Mouse (Mus musculus) liver, adult 2 months (tissue): Measurements from ENCODE around the gene Fkbp6. TPM values are rescaled to one million over a fixed set of nuclear protein-coding genes. Genes with fewer than 3 reads are reported as not detected.

ENCODE experiments used
- DNase-seq: peaks from one replicate; pipeline ENCODE4 v3.0.0-alpha.2; 2011; ENCODE audit warnings: low read depth, low spot score; ENCODE audit errors: extremely low read depth
- H3K27ac ChIP-seq: fragments of 200-500 bp; replicated peaks from 2 replicates; pipeline ENCODE4 v1.5.1; 2012; ENCODE audit warnings: low read depth, mild to moderate bottlenecking, control low read depth, inconsistent platforms, low read length; ENCODE audit not compliant: insufficient read depth
- H3K27me3 ChIP-seq: fragments of 200-500 bp; 2 replicates; pipeline ENCODE4 v1.6.1; 2012; ENCODE audit warnings: mild to moderate bottlenecking, moderate library complexity, low read length, inconsistent platforms; ENCODE audit not compliant: control insufficient read depth, insufficient read depth
- H3K36me3 ChIP-seq: fragments of 200-500 bp; 2 replicates; pipeline ENCODE4 v1.6.1; 2012; ENCODE audit warnings: low read length, inconsistent platforms; ENCODE audit not compliant: control insufficient read depth, insufficient read depth
- H3K4me1 ChIP-seq: fragments of 200-500 bp; 2 replicates; pipeline ENCODE4 v1.6.1; 2011; ENCODE audit warnings: low read length; ENCODE audit not compliant: control insufficient read depth, insufficient read depth
- H3K4me3 ChIP-seq: fragments of 200-500 bp; 2 replicates; pipeline ENCODE4 v1.5.1; 2011; ENCODE audit warnings: low read depth, mild to moderate bottlenecking, control low read depth, low read length, moderate library complexity; ENCODE audit not compliant: insufficient read depth
- H3K79me2 ChIP-seq: fragments of 200-500 bp; 2 replicates; pipeline ENCODE4 v1.6.1; 2012; ENCODE audit warnings: inconsistent platforms, mild to moderate bottlenecking, low read length, moderate library complexity; ENCODE audit not compliant: control insufficient read depth, insufficient read depth
- H3K9ac ChIP-seq: fragments of 200-500 bp; 2 replicates; pipeline ENCODE4 v1.6.1; 2012; ENCODE audit warnings: low read depth, mild to moderate bottlenecking, control low read depth, inconsistent platforms, low read length
- CTCF ChIP-seq: fragments of 200-500 bp; IDR thresholded peaks from 2 replicates; pipeline ENCODE4 v1.5.1; 2011; ENCODE audit warnings: low read depth, low read length, control low read depth
- POLR2A ChIP-seq: fragments of 200-500 bp; IDR thresholded peaks from 2 replicates; pipeline ENCODE4 v1.6.1; 2011; ENCODE audit warnings: low read length, control low read depth; ENCODE audit not compliant: insufficient read depth; ENCODE audit errors: extremely low read depth
- WGBS: fragments of 180-500 bp; shearing (Covaris S2); methylation state at CpG from one replicate; pipeline ENCODE4 v1.1.7; 2018; 5-methylcytosine and 5-hydroxymethylcytosine counted together
- polyA plus RNA-seq: library from polyadenylated mRNA; depleted of rRNA; stranded (reverse); fragments of >200 nt; gene quantifications from 2 replicates; pipeline ENCODE4 v1.2.3, GENCODE M21; 2012; rRNA removed
- total RNA-seq: library from RNA; depleted of rRNA; stranded (reverse); fragments of >200 nt; gene quantifications from 2 replicates; pipeline ENCODE4 v1.2.3, GENCODE M21; 2014; rRNA removed

The Fkbp6 gene
- total and polyA plus RNA-seq, 2 experiments: not detected

GRCm38 (mm10) chr5:135247337-135247736 lies 102.5 kb downstream of the Fkbp6 start:
- DNase-seq: no peak
- Histone ChIP-seq H3K4me1 (peaks cover 5% of the 10 kb centered on the region; the same call in 1 of the 2 replicates), H3K27me3 (peaks cover 13% of the 10 kb centered on the region), H3K79me2 (no peaks in the 10 kb centered on the region), H3K4me3 (no peak overlapping the region), H3K36me3 (peaks cover 16% of the 10 kb centered on the region), H3K9ac (no peak overlapping the region), H3K27ac (no peak overlapping the region)
- 77% methylated on average over 9 of the region's 9 CpGs for WGBS
- TF ChIP-seq POLR2A: no peak
- TF ChIP-seq CTCF: no peak

DNA sequence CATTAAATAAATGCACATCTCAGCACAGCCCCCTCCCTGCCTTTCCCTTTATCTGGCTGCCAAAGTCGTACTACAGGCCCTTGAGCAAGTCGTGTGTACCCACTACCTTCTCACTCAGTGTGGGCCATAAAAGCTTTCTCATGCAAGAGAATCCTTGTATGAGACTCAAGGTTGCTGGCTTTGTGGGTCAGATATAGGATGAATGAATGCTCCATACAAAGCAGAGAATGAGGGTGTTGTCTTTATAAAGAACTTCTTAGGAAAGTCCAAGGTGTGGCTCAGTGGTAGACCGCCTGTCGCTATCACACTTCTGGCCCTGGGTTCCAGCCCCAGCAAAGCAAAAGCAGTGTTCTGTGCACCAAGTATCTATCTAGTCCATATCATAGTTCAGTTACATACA lies 103.3 kb downstream of the Fkbp6 start:
- peaks cover 5% of the 10 kb centered on the region; the same call in 1 of the 2 replicates for H3K4me1 ChIP-seq
- no peak overlapping the region for H3K4me3 ChIP-seq
- H3K9ac ChIP-seq: no peak overlapping the region
- peaks cover 19% of the 10 kb centered on the region for H3K36me3 ChIP-seq
- WGBS: 82% methylated on average over 4 of the region's 4 CpGs
- no peak for TF ChIP-seq POLR2A
- no peak for TF ChIP-seq CTCF
- no peak overlapping the region for H3K27ac ChIP-seq
- no peak for DNase-seq
- peaks cover 13% of the 10 kb centered on the region for H3K27me3 ChIP-seq
- no peaks in the 10 kb centered on the region for H3K79me2 ChIP-seq

GRCm38 (mm10) chr5:135243166-135243565 lies 106.7 kb downstream of the Fkbp6 start:
- H3K27ac ChIP-seq: no peak overlapping the region
- TF ChIP-seq CTCF (no peak), POLR2A (no peak)
- H3K4me3 ChIP-seq: no peak overlapping the region
- H3K27me3 ChIP-seq: no peaks in the 10 kb centered on the region
- WGBS: 97% methylated on average over 1 of the region's 1 CpGs
- no peaks in the 10 kb centered on the region for H3K4me1 ChIP-seq
- no peak overlapping the region for H3K9ac ChIP-seq
- H3K79me2 ChIP-seq: no peaks in the 10 kb centered on the region
- DNase-seq: no peak
- H3K36me3 ChIP-seq: peaks cover 49% of the 10 kb centered on the region

DNA sequence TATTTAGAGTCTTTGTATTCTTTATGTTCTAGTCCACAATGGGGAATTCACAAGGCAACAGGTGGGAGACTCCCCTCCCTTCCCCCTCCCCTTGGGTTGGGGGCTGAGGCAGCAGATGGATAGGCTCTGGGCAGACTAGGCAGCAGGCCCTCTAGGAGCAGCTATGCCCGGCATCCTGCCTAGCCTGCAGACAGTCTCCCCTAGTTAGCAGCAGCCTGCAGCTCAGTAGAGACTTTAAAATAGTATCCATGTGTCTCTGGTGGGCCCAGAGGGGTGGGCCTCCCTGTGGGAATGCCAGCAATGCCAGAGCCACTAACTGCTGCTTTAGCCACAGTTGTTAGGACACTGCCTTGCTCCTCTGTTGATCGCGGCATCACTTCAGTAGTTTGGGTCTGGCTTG lies 107.2 kb downstream of the Fkbp6 start:
- H3K27ac ChIP-seq: no peak overlapping the region
- no peaks in the 10 kb centered on the region for H3K4me1 ChIP-seq
- WGBS: 93% methylated on average over 3 of the region's 3 CpGs
- no peak overlapping the region for H3K4me3 ChIP-seq
- no peak overlapping the region for H3K9ac ChIP-seq
- no peaks in the 10 kb centered on the region for H3K79me2 ChIP-seq
- TF ChIP-seq CTCF (no peak), POLR2A (no peak)
- DNase-seq: no peak
- peaks cover 53% of the 10 kb centered on the region for H3K36me3 ChIP-seq
- H3K27me3 ChIP-seq: no peaks in the 10 kb centered on the region

- H3K36me3 ChIP-seq: peaks cover 58% of the 10 kb centered on the region
- no peaks in the 10 kb centered on the region for H3K27me3 ChIP-seq
- H3K27ac ChIP-seq: no peak overlapping the region
- TF ChIP-seq CTCF (no peak), POLR2A (no peak)
- no peak overlapping the region for H3K4me3 ChIP-seq
- no peaks in the 10 kb centered on the region for H3K4me1 ChIP-seq
- peak; percentile 20 for DNase-seq
- WGBS: 68% methylated on average over 12 of the region's 12 CpGs
- no peaks in the 10 kb centered on the region for H3K79me2 ChIP-seq
- H3K9ac ChIP-seq: no peak overlapping the region
Measured at GRCm38 (mm10) chr5:135242136-135242535, 107.7 kb downstream of the Fkbp6 start.

Other genes starting within 250 kb of the Fkbp6 start
- gene Tbl2, start 200.4 kb downstream of the Fkbp6 start, total RNA-seq: 5.8 and 8.0 TPM in 2 replicates
- 9.6 and 10.1 TPM in 2 replicates for gene Tbl2, start 200.4 kb downstream of the Fkbp6 start, polyA plus RNA-seq
- gene Bcl7b, start 181.8 kb downstream of the Fkbp6 start, total RNA-seq: 10.5 and 11.9 TPM in 2 replicates
- 17.6 and 20.2 TPM in 2 replicates for gene Bcl7b, start 181.8 kb downstream of the Fkbp6 start, polyA plus RNA-seq
- 26.9 and 27.5 TPM in 2 replicates for gene Baz1b, start 162.8 kb downstream of the Fkbp6 start, total RNA-seq
- 8.8 and 11.9 TPM in 2 replicates for gene Baz1b, start 162.8 kb downstream of the Fkbp6 start, polyA plus RNA-seq
- not detected in 2 replicates for gene Fzd9, start 98.8 kb downstream of the Fkbp6 start, total RNA-seq
- gene Fzd9, start 98.8 kb downstream of the Fkbp6 start, polyA plus RNA-seq: 0.05 and 0.07 TPM in 2 replicates
- gene Trim50, start 3.3 kb upstream of the Fkbp6 start, total RNA-seq: not detected in 2 replicates
- not detected in 2 replicates for gene Trim50, start 3.3 kb upstream of the Fkbp6 start, polyA plus RNA-seq
- 7.7 and 10.7 TPM in 2 replicates for gene Nsun5, start 19.9 kb upstream of the Fkbp6 start, total RNA-seq
- gene Nsun5, start 19.9 kb upstream of the Fkbp6 start, polyA plus RNA-seq: 16.4 and 23.7 TPM in 2 replicates
- 0.92 and 2.0 TPM in 2 replicates for gene Pom121, start 44.5 kb upstream of the Fkbp6 start, total RNA-seq
- 5.7 and 6.0 TPM in 2 replicates for gene Pom121, start 44.5 kb upstream of the Fkbp6 start, polyA plus RNA-seq
- gene Hip1, start 195.1 kb upstream of the Fkbp6 start, total RNA-seq: 3.2 and 6.5 TPM in 2 replicates
- gene Hip1, start 195.1 kb upstream of the Fkbp6 start, polyA plus RNA-seq: 2.2 and 3.1 TPM in 2 replicates
- not detected in 2 replicates for gene Ccl26, start 213.5 kb upstream of the Fkbp6 start, total RNA-seq
- gene Ccl26, start 213.5 kb upstream of the Fkbp6 start, polyA plus RNA-seq: not detected in 2 replicates
- gene Ccl24, start 223.0 kb upstream of the Fkbp6 start, total RNA-seq: 3.7 and 8.2 TPM in 2 replicates
- gene Ccl24, start 223.0 kb upstream of the Fkbp6 start, polyA plus RNA-seq: 1.8 and 5.3 TPM in 2 replicates